Mouse (Mus musculus) kidney, postnatal 14 days (tissue): Measurements from ENCODE around the gene AC134908.4.

Experiments
- DNase-seq: peaks from one replicate; pipeline ENCODE4 v3.0.0; 2022; ENCODE audit warnings: mixed read lengths

The AC134908.4 gene

GRCm38 (mm10) chr17:25795609-25796092 lies at the start of gene AC134908.4:
AC134908.4 (minus strand) TSS chr17:25795659.
- peak; percentile 80 for DNase-seq

- peak; percentile 96 for DNase-seq
Observed at GRCm38 (mm10) chr17:25844396-25844901, 49.0 kb upstream of the AC134908.4 start, which contains the start of gene Rhot2. Rhot2 (minus strand) TSS chr17:25844851.

GRCm38 (mm10) chr17:25843636-25844395 lies 48.4 kb upstream of the AC134908.4 start:
- no peak for DNase-seq

- DNase-seq, result no peak
Observed at GRCm38 (mm10) chr17:25843122-25843521, 47.7 kb upstream of the AC134908.4 start.

GRCm38 (mm10) chr17:25842509-25842908 lies 47.0 kb upstream of the AC134908.4 start:
- DNase-seq, result no peak

GRCm38 (mm10) chr17:25841117-25841880 lies 45.8 kb upstream of the AC134908.4 start, which contains the start of gene Gm20683:
Gm20683 (minus strand) TSS chr17:25841763.
- DNase-seq, result no peak

- DNase-seq, result no peak
Observed at GRCm38 (mm10) chr17:25840519-25840918, 45.1 kb upstream of the AC134908.4 start.

GRCm38 (mm10) chr17:25839455-25840235 lies 44.2 kb upstream of the AC134908.4 start:
- DNase-seq, result peak; percentile 64

GRCm38 (mm10) chr17:25838904-25839303 lies 43.4 kb upstream of the AC134908.4 start:
- no peak for DNase-seq

- DNase-seq, result no peak
Observed at GRCm38 (mm10) chr17:25837533-25837932, 42.1 kb upstream of the AC134908.4 start.

- peak; percentile 85 for DNase-seq
Observed at GRCm38 (mm10) chr17:25837076-25837410, 41.6 kb upstream of the AC134908.4 start, which contains the start of gene Rhbdl1. Rhbdl1 (minus strand) TSS chr17:25837295.

GRCm38 (mm10) chr17:25836397-25837075 lies 41.1 kb upstream of the AC134908.4 start:
- DNase-seq, result peak; percentile 64

GRCm38 (mm10) chr17:25835816-25836215 lies 40.4 kb upstream of the AC134908.4 start:
- DNase-seq, result no peak

- DNase-seq, result no peak
Observed at GRCm38 (mm10) chr17:25835301-25835700, 39.8 kb upstream of the AC134908.4 start.

GRCm38 (mm10) chr17:25834595-25835222 lies 39.2 kb upstream of the AC134908.4 start:
- DNase-seq, result no peak

- DNase-seq, result peak; percentile 73
Observed at GRCm38 (mm10) chr17:25833961-25834594, 38.6 kb upstream of the AC134908.4 start.

- peak; percentile 97 for DNase-seq
Observed at GRCm38 (mm10) chr17:25833291-25833663, 37.8 kb upstream of the AC134908.4 start, which contains the start of gene Stub1. Stub1 (minus strand) TSS chr17:25833404.

- DNase-seq, result peak; percentile 100
Observed at GRCm38 (mm10) chr17:25832436-25833290, 37.2 kb upstream of the AC134908.4 start.

GRCm38 (mm10) chr17:25831451-25832281 lies 36.2 kb upstream of the AC134908.4 start:
- no peak for DNase-seq
